Mouse (Mus musculus) limb, embryonic 14.5 days (tissue): ENCODE data around the gene Limk2. TPM values are rescaled to one million over a fixed set of nuclear protein-coding genes. Genes with fewer than 3 reads are reported as not detected.

Experiments
- ATAC-seq: fragments of 200-750 bp; cut with Nextera tagmentation; 2 replicates; pipeline ENCODE4 v1.8.0; 2017; ENCODE audit warnings: low read depth, moderate number of reproducible peaks, moderate TSS enrichment; ENCODE audit not compliant: low FRiP score
- DNase-seq: peaks from one replicate; pipeline ENCODE4 v3.0.0-alpha.2; 2015; ENCODE audit warnings: low spot score
- H3K27ac ChIP-seq: fragments of 300-500 bp; sonication (generic); replicated peaks from 2 replicates; pipeline ENCODE4 v1.5.1; 2014; ENCODE audit warnings: low read depth, mild to moderate bottlenecking, low read length, moderate library complexity, mixed read lengths
- H3K27me3 ChIP-seq: fragments of 300-500 bp; sonication (generic); 2 replicates; pipeline ENCODE4 v1.6.1; 2014; ENCODE audit warnings: low read length, mixed read lengths; ENCODE audit not compliant: control insufficient read depth, insufficient read depth
- H3K36me3 ChIP-seq: fragments of 300-500 bp; sonication (generic); 2 replicates; pipeline ENCODE4 v1.6.1; 2014; ENCODE audit warnings: mild to moderate bottlenecking, low read length, moderate library complexity, mixed read lengths; ENCODE audit not compliant: control insufficient read depth, insufficient read depth
- H3K4me1 ChIP-seq: fragments of 300-500 bp; sonication (generic); 2 replicates; pipeline ENCODE4 v1.6.1; 2014; ENCODE audit warnings: antibody characterized with exemption, low read length, mixed read lengths; ENCODE audit not compliant: control insufficient read depth, insufficient read depth
- H3K4me2 ChIP-seq: fragments of 300-500 bp; sonication (generic); replicated peaks from 2 replicates; pipeline ENCODE4 v1.6.1; 2014; ENCODE audit warnings: low read depth, mild to moderate bottlenecking, low read length, moderate library complexity; ENCODE audit not compliant: severe bottlenecking
- H3K4me3 ChIP-seq: fragments of 300-500 bp; sonication (generic); replicated peaks from 2 replicates; pipeline ENCODE4 v1.5.1; 2014; ENCODE audit warnings: low read length
- H3K9ac ChIP-seq: fragments of 300-500 bp; sonication (generic); 2 replicates; pipeline ENCODE4 v1.6.1; 2014; ENCODE audit warnings: mild to moderate bottlenecking, low read depth, low read length, moderate library complexity; ENCODE audit not compliant: severe bottlenecking
- H3K9me3 ChIP-seq: fragments of 300-500 bp; sonication (generic); 2 replicates; pipeline ENCODE4 v1.6.1; 2016; ENCODE audit warnings: low read length; ENCODE audit not compliant: control insufficient read depth
- POLR2A ChIP-seq: fragments of 200-500 bp; IDR thresholded peaks from 2 replicates; pipeline ENCODE4 v1.8.0; 2012; ENCODE audit warnings: inconsistent platforms, mild to moderate bottlenecking, moderate library complexity, borderline replicate concordance; ENCODE audit not compliant: insufficient read depth, insufficient read length; ENCODE audit errors: extremely low read depth
- WGBS: fragments of 180-500 bp; shearing (Covaris S2); extraction: QIAGEN DNeasy Blood & Tissue Kit; methylation state at CpG from one replicate; pipeline ENCODE4 v1.1.7; 2014; 5-methylcytosine and 5-hydroxymethylcytosine counted together
- polyA plus RNA-seq, 2 experiments: library from polyadenylated mRNA; depleted of rRNA in 1 of 2; stranded (reverse) in 1 of 2; unstranded in 1 of 2; fragments of >200 nt; fragmentation: Nextera tagmentation in 1 of 2; extraction: Ambion mirVana in 1 of 2; gene quantifications; 2 replicates each; pipeline versions ENCODE4 v1.2.1 to v1.2.3; 2012 to 2014

Gene Limk2
- polyA plus RNA-seq, 2 experiments = 91.1 to 93.5 TPM

DNA sequence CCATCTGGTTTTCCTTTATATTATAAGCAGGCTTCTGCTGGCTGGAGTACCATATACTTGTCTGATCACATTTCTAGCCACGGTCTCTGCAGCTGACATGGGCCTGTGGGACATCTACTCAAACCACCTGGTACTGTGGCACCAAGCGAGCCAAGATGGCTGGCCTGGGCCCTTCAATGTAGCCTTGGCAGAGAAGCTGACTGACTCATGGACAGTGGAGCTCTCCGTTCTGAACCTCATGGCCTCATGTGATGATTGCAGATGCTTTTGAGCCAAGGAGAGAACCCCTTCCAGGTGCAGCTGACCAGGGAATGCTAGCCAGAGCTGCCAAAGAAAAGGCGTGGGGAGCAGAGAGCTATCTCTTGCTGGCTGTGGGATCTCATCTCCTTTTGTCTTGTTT, 103.2 kb downstream of the Limk2 start:
- no peak for DNase-seq
- ATAC-seq = no peak
- WGBS = 92% methylated on average over 4 of the region's 4 CpGs
- no peak overlapping the region for H3K9ac ChIP-seq
- H3K36me3 ChIP-seq = peaks cover 96% of the 10 kb centered on the region
- TF ChIP-seq POLR2A = no peak
- H3K27me3 ChIP-seq = no peaks in the 10 kb centered on the region
- no peak overlapping the region for H3K4me3 ChIP-seq
- no peak overlapping the region for H3K4me2 ChIP-seq
- H3K4me1 ChIP-seq = peaks cover 8% of the 10 kb centered on the region; the same call in 1 of the 2 replicates
- H3K27ac ChIP-seq = no peak overlapping the region
- no peaks in the 10 kb centered on the region for H3K9me3 ChIP-seq

DNA sequence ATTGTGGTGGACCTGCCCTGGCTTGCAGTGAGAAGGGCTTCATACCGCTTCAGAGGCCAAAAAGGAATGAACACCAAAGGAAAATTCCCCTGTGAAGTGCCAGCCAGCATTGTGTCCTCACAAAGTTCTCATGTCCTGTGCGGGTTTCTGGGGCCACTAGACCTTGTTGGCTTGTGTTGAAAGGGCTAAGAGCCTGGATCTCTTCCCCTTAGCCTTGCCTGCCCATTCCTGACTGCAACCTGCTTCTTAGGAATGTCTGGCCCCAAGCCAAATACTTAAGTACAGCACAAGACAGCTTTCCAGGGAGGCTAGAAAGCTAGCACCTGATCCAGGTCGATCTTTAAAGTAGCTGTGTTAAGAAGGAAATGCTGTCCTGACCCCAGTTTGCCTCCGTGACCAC, 106.2 kb downstream of the Limk2 start:
- no peak for ATAC-seq
- no peak for DNase-seq
- Histone ChIP-seq H3K27ac (no peak overlapping the region), H3K4me2 (no peak overlapping the region), H3K4me1 (peaks cover 8% of the 10 kb centered on the region; the same call in 1 of the 2 replicates), H3K9me3 (no peaks in the 10 kb centered on the region), H3K27me3 (no peaks in the 10 kb centered on the region), H3K4me3 (no peak overlapping the region), H3K9ac (no peak overlapping the region), H3K36me3 (peaks cover 97% of the 10 kb centered on the region)
- no peak for TF ChIP-seq POLR2A
- WGBS = 65% methylated on average over 4 of the region's 4 CpGs

DNA sequence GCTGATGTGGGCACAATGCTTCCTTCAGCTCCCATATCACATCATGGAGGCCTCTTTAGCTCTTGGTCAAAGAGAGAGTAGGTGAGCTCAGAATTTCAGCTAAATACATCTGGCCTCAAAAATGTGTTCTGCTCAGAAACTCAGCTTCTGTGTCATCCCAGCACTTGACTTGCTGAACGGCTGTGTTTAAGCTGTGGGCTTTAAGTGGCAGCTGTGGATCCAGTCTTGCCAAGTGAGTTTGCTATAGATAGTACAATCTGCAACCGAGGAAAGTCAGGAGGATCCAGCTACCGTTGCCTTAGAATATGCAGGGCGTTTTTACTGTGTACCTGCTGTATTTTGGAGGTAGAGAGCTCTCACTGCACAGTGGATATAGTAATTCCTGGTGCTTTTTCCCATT, 106.6 kb downstream of the Limk2 start:
- no peak overlapping the region for H3K27ac ChIP-seq

DNA sequence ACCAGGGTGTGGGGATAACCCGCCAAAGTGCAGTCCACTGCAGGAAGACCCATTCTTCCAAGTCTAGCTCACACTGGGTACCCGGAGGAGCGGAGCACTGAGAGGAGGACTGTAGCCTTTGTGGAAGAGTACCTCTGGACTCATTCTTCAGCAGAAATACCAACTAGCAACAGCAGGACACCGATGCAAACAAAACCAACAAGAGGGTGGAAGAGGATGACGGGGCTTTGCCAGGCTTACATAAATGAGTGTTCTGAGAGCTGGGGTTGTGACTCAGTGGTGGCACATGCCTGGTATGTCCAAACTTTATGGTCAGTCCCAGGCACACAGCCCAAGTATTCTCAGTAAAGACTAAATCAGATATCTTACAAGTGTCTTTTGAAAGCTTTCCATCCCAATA, 107.9 kb downstream of the Limk2 start:
- Histone ChIP-seq H3K36me3 (peaks cover 97% of the 10 kb centered on the region), H3K9me3 (no peaks in the 10 kb centered on the region), H3K27ac (no peak overlapping the region), H3K9ac (no peak overlapping the region), H3K4me3 (no peak overlapping the region), H3K27me3 (no peaks in the 10 kb centered on the region), H3K4me1 (peaks cover 8% of the 10 kb centered on the region; the same call in 1 of the 2 replicates), H3K4me2 (no peak overlapping the region)
- ATAC-seq (no peak), DNase-seq (no peak)
- 95% methylated on average over 5 of the region's 5 CpGs for WGBS
- TF ChIP-seq POLR2A = no peak

More for the DNA sequence above, 106.6 kb downstream of the Limk2 start:
- H3K4me2 ChIP-seq = no peak overlapping the region
- peaks cover 8% of the 10 kb centered on the region; the same call in 1 of the 2 replicates for H3K4me1 ChIP-seq
- no peaks in the 10 kb centered on the region for H3K9me3 ChIP-seq
- DNase-seq (no peak), ATAC-seq (no peak)
- no peak overlapping the region for H3K4me3 ChIP-seq
- H3K9ac ChIP-seq = no peak overlapping the region
- 93% methylated on average over 4 of the region's 4 CpGs for WGBS
- peaks cover 97% of the 10 kb centered on the region for H3K36me3 ChIP-seq
- no peak for TF ChIP-seq POLR2A
- no peaks in the 10 kb centered on the region for H3K27me3 ChIP-seq

DNA sequence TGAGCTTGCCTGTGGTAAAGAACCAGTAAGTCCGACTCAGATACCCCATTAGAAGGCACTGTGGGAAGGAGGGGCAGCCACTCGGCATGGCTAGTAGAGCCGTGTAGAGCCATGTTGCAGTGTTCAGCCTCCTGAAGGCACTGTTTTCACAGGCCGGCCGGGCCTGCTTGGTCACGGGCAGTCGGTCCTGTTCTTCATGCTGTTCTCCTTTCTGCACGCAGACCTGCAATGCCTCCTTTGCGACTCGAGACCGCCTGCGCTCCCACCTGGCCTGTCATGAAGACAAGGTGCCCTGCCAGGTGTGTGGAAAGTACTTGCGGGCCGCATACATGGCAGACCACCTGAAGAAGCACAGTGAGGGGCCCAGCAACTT, 110.2 kb downstream of the Limk2 start:
- Histone ChIP-seq H3K9me3 (no peaks in the 10 kb centered on the region), H3K4me3 (no peak overlapping the region), H3K27ac (no peak overlapping the region), H3K4me2 (no peak overlapping the region), H3K9ac (no peak overlapping the region), H3K4me1 (peaks cover 15% of the 10 kb centered on the region; the same call in 1 of the 2 replicates), H3K36me3 (peaks cover 96% of the 10 kb centered on the region), H3K27me3 (no peaks in the 10 kb centered on the region)
- DNase-seq (no peak), ATAC-seq (no peak)
- 88% methylated on average over 14 of the region's 14 CpGs for WGBS
- TF ChIP-seq POLR2A = no peak
